Mouse (Mus musculus) intestine, embryonic 14.5 days (tissue): ENCODE measurements around the gene Reep6. TPM values are rescaled to one million over a fixed set of nuclear protein-coding genes. Genes with fewer than 3 reads are reported as not detected.
A peak's percentile ranks its signal among the peaks of the same experiment; 100 is the strongest.

ENCODE experiments used
- ATAC-seq: fragments of 200-750 bp; cut with Nextera tagmentation; replicated peaks from 2 replicates; pipeline ENCODE4 v1.8.0; 2017; ENCODE audit warnings: low read depth, moderate number of reproducible peaks, moderate TSS enrichment, moderate library complexity; ENCODE audit not compliant: low FRiP score, low TSS enrichment
- DNase-seq: peaks from one replicate; pipeline ENCODE4 v3.0.0-alpha.2; 2018; ENCODE audit warnings: low spot score
- H3K27ac ChIP-seq: fragments of 300-500 bp; sonication (generic); 2 replicates; pipeline ENCODE4 v1.5.1; 2014; ENCODE audit warnings: low read depth, mild to moderate bottlenecking, control low read depth
- H3K27me3 ChIP-seq: fragments of 300-500 bp; sonication (generic); replicated peaks from 2 replicates; pipeline ENCODE4 v1.6.1; 2014; ENCODE audit warnings: low read length, control low read depth; ENCODE audit not compliant: control insufficient read depth, insufficient read depth
- H3K36me3 ChIP-seq: fragments of 300-500 bp; sonication (generic); 2 replicates; pipeline ENCODE4 v1.6.1; 2014; ENCODE audit warnings: low read length, control low read depth; ENCODE audit not compliant: control insufficient read depth, insufficient read depth
- H3K4me1 ChIP-seq: fragments of 300-500 bp; sonication (generic); replicated peaks from 2 replicates; pipeline ENCODE4 v1.6.1; 2014; ENCODE audit warnings: low read length, control low read depth, mixed read lengths; ENCODE audit not compliant: control insufficient read depth, insufficient read depth
- H3K4me2 ChIP-seq: fragments of 300-500 bp; sonication (generic); 2 replicates; pipeline ENCODE4 v1.6.1; 2014; ENCODE audit warnings: low read length
- H3K4me3 ChIP-seq: fragments of 300-500 bp; sonication (generic); 2 replicates; pipeline ENCODE4 v1.5.1; 2014; ENCODE audit warnings: low read depth, low read length, control low read depth, mixed read lengths
- H3K9ac ChIP-seq: fragments of 300-500 bp; sonication (generic); 2 replicates; pipeline ENCODE4 v1.6.1; 2014; ENCODE audit warnings: mild to moderate bottlenecking, low read length
- H3K9me3 ChIP-seq: fragments of 300-500 bp; sonication (generic); 2 replicates; pipeline ENCODE4 v1.6.1; 2016; ENCODE audit warnings: low read length, control low read depth; ENCODE audit not compliant: control insufficient read depth
- whole genome bisulfite sequencing: fragments of 180-500 bp; shearing (Covaris S2); extraction: QIAGEN DNeasy Blood & Tissue Kit; methylation state at CpG from one replicate; pipeline ENCODE4 v1.1.7; 2014; 5-methylcytosine and 5-hydroxymethylcytosine counted together
- polyA plus RNA-seq: library from polyadenylated mRNA; unstranded; fragments of >200 nt; fragmentation: Nextera tagmentation; extraction: Ambion mirVana; gene quantifications from 2 replicates; pipeline ENCODE4 v1.2.1, GENCODE M21; 2014

Reep6 gene
- polyA plus RNA-seq, 1 experiment from 2014 or later: 58.1 TPM

GRCm38 (mm10) chr10:80304862-80305261 lies 24.9 kb upstream of the Reep6 start:
- Histone ChIP-seq H3K9ac (no peak overlapping the region), H3K36me3 (no peaks in the 10 kb centered on the region; the same call in 1 of the 2 replicates), H3K4me3 (no peak overlapping the region), H3K27ac (no peak overlapping the region), H3K4me2 (peak overlapping the region; percentile 26; the same call in 1 of the 2 replicates), H3K9me3 (no peaks in the 10 kb centered on the region), H3K27me3 (peaks cover 55% of the 10 kb centered on the region), H3K4me1 (no peaks in the 10 kb centered on the region)
- ATAC-seq (no peak), DNase-seq (no peak)
- 18% methylated on average over 25 of the region's 25 CpGs for WGBS

- H3K4me2 ChIP-seq: no peak overlapping the region
- 84% methylated on average over 16 of the region's 16 CpGs for WGBS
- peaks cover 4% of the 10 kb centered on the region; the same call in 1 of the 2 replicates for H3K4me1 ChIP-seq
- H3K9ac ChIP-seq: no peak overlapping the region
- peaks cover 62% of the 10 kb centered on the region for H3K27me3 ChIP-seq
- DNase-seq (no peak), ATAC-seq (no peak)
- no peaks in the 10 kb centered on the region; the same call in 1 of the 2 replicates for H3K36me3 ChIP-seq
- no peaks in the 10 kb centered on the region for H3K9me3 ChIP-seq
- H3K27ac ChIP-seq: no peak overlapping the region
- H3K4me3 ChIP-seq: no peak overlapping the region
Observed at GRCm38 (mm10) chr10:80311560-80311959, 18.2 kb upstream of the Reep6 start.

- no peak overlapping the region for H3K9ac ChIP-seq
- peaks cover 67% of the 10 kb centered on the region for H3K27me3 ChIP-seq
- H3K4me1 ChIP-seq: peaks cover 4% of the 10 kb centered on the region; the same call in 1 of the 2 replicates
- DNase-seq (no peak), ATAC-seq (no peak)
- no peak overlapping the region for H3K4me3 ChIP-seq
- H3K9me3 ChIP-seq: no peaks in the 10 kb centered on the region
- H3K27ac ChIP-seq: no peak overlapping the region
- no peak overlapping the region for H3K4me2 ChIP-seq
- WGBS: 60% methylated on average over 54 of the region's 54 CpGs
- peaks cover 4% of the 10 kb centered on the region for H3K36me3 ChIP-seq
Observed at GRCm38 (mm10) chr10:80312586-80313504, 16.9 kb upstream of the Reep6 start.

GRCm38 (mm10) chr10:80313627-80314201 lies 16.0 kb upstream of the Reep6 start:
- peaks cover 67% of the 10 kb centered on the region for H3K27me3 ChIP-seq
- DNase-seq: no peak
- H3K36me3 ChIP-seq: peaks cover 12% of the 10 kb centered on the region
- no peaks in the 10 kb centered on the region for H3K9me3 ChIP-seq
- no peak overlapping the region for H3K9ac ChIP-seq
- ATAC-seq: no peak
- no peak overlapping the region for H3K4me2 ChIP-seq
- no peak overlapping the region for H3K4me3 ChIP-seq
- H3K27ac ChIP-seq: no peak overlapping the region
- 42% methylated on average over 20 of the region's 20 CpGs for WGBS
- peaks cover 4% of the 10 kb centered on the region; the same call in 1 of the 2 replicates for H3K4me1 ChIP-seq

GRCm38 (mm10) chr10:80314494-80315001 lies 15.2 kb upstream of the Reep6 start:
- 54% methylated on average over 16 of the region's 16 CpGs for WGBS
- Histone ChIP-seq H3K9ac (no peak overlapping the region), H3K4me1 (peaks cover 7% of the 10 kb centered on the region), H3K9me3 (no peaks in the 10 kb centered on the region), H3K36me3 (peaks cover 18% of the 10 kb centered on the region), H3K4me2 (no peak overlapping the region), H3K27me3 (peaks cover 64% of the 10 kb centered on the region), H3K27ac (no peak overlapping the region), H3K4me3 (no peak overlapping the region)
- DNase-seq (no peak), ATAC-seq (no peak)

GRCm38 (mm10) chr10:80315315-80315714 lies 14.4 kb upstream of the Reep6 start:
- H3K4me3 ChIP-seq: no peak overlapping the region
- ATAC-seq (no peak), DNase-seq (no peak)
- H3K27ac ChIP-seq: no peak overlapping the region
- H3K36me3 ChIP-seq: peaks cover 18% of the 10 kb centered on the region
- H3K9me3 ChIP-seq: no peaks in the 10 kb centered on the region
- peaks cover 9% of the 10 kb centered on the region for H3K4me1 ChIP-seq
- H3K9ac ChIP-seq: no peak overlapping the region
- H3K27me3 ChIP-seq: peaks cover 61% of the 10 kb centered on the region
- H3K4me2 ChIP-seq: no peak overlapping the region
- WGBS: 42% methylated on average over 27 of the region's 27 CpGs

- ATAC-seq (no peak), DNase-seq (no peak)
- Histone ChIP-seq H3K4me3 (no peak overlapping the region), H3K4me2 (no peak overlapping the region), H3K9me3 (no peaks in the 10 kb centered on the region), H3K4me1 (peaks cover 9% of the 10 kb centered on the region), H3K27ac (no peak overlapping the region), H3K27me3 (peaks cover 55% of the 10 kb centered on the region), H3K36me3 (peaks cover 18% of the 10 kb centered on the region), H3K9ac (no peak overlapping the region)
- WGBS: 32% methylated on average over 11 of the region's 11 CpGs
Observed at GRCm38 (mm10) chr10:80316359-80316781, 13.4 kb upstream of the Reep6 start.

- Histone ChIP-seq H3K27me3 (peaks cover 49% of the 10 kb centered on the region), H3K36me3 (peaks cover 18% of the 10 kb centered on the region), H3K4me2 (no peak overlapping the region), H3K4me3 (no peak overlapping the region), H3K27ac (no peak overlapping the region), H3K4me1 (peaks cover 9% of the 10 kb centered on the region), H3K9ac (no peak overlapping the region), H3K9me3 (no peaks in the 10 kb centered on the region)
- DNase-seq (no peak), ATAC-seq (no peak)
- WGBS: 53% methylated on average over 10 of the region's 10 CpGs
Observed at GRCm38 (mm10) chr10:80317011-80317410, 12.7 kb upstream of the Reep6 start.
